Mouse (Mus musculus) lung, embryonic 16.5 days (tissue): Measurements from ENCODE around the gene Itpk1. TPM values are rescaled to one million over a fixed set of nuclear protein-coding genes. Genes with fewer than 3 reads are reported as not detected.

ENCODE experiments used
- ATAC-seq: fragments of 200-750 bp; cut with Nextera tagmentation; 2 replicates; pipeline ENCODE4 v1.8.0; 2017; ENCODE audit warnings: low read depth, mild to moderate bottlenecking, moderate library complexity
- H3K27ac ChIP-seq: fragments of 300-500 bp; sonication (generic); 2 replicates; pipeline ENCODE4 v1.5.1; 2014; ENCODE audit warnings: mild to moderate bottlenecking, control low read depth, low read length
- H3K27me3 ChIP-seq: fragments of 300-500 bp; sonication (generic); 2 replicates; pipeline ENCODE4 v1.6.1; 2014; ENCODE audit warnings: low read depth, low read length, mixed read lengths; ENCODE audit not compliant: control insufficient read depth, insufficient read depth
- H3K36me3 ChIP-seq: fragments of 300-500 bp; sonication (generic); 2 replicates; pipeline ENCODE4 v1.6.1; 2014; ENCODE audit warnings: low read length; ENCODE audit not compliant: control insufficient read depth, insufficient read depth
- H3K4me1 ChIP-seq: fragments of 300-500 bp; sonication (generic); replicated peaks from 2 replicates; pipeline ENCODE4 v1.6.1; 2014; ENCODE audit warnings: low read length, mixed read lengths; ENCODE audit not compliant: control insufficient read depth, insufficient read depth
- H3K4me2 ChIP-seq: fragments of 300-500 bp; sonication (generic); 2 replicates; pipeline ENCODE4 v1.6.1; 2014; ENCODE audit warnings: low read depth, low read length, control low read depth
- H3K4me3 ChIP-seq: fragments of 300-500 bp; sonication (generic); 2 replicates; pipeline ENCODE4 v1.5.1; 2014; ENCODE audit warnings: mild to moderate bottlenecking, low read length, control low read depth
- H3K9ac ChIP-seq: fragments of 300-500 bp; sonication (generic); 2 replicates; pipeline ENCODE4 v1.6.1; 2014; ENCODE audit warnings: low read length, control low read depth
- H3K9me3 ChIP-seq: fragments of 300-500 bp; sonication (generic); 2 replicates; pipeline ENCODE4 v1.6.1; 2016; ENCODE audit warnings: low read length; ENCODE audit not compliant: control insufficient read depth
- WGBS: fragments of 180-500 bp; shearing (Covaris S2); extraction: QIAGEN DNeasy Blood & Tissue Kit; methylation state at CpG from one replicate; pipeline ENCODE4 v1.1.7; 2014; 5-methylcytosine and 5-hydroxymethylcytosine counted together
- polyA plus RNA-seq: library from polyadenylated mRNA; unstranded; fragments of >200 nt; fragmentation: Nextera tagmentation; extraction: Ambion mirVana; gene quantifications from 2 replicates; pipeline ENCODE4 v1.2.1, GENCODE M21; 2015

Itpk1 gene
- polyA plus RNA-seq, 1 experiment from 2014 or later: 10.6 TPM

DNA sequence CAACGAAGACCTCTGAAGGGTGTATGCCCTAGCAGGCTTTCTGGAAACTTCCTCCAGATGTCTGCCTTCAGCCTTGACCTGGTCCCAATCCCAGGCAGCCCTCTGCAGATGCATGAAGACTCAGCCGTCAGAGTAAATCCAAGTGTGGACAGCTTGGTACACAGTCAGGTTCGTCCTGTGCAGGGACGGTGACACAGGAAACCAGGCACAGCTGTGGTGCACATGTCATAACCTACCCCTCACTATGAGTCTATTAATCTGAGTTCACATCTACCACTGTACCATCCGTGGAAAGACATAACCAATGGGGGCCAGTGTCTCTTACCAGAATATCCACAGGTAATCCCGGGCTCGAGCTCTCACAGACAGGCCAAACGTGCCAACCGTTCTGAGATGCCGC, 30.2 kb downstream of the Itpk1 start:
- Histone ChIP-seq H3K36me3 (no peaks in the 10 kb centered on the region), H3K9ac (no peak overlapping the region), H3K4me3 (no peak overlapping the region), H3K27me3 (no peaks in the 10 kb centered on the region), H3K4me1 (peaks cover 8% of the 10 kb centered on the region; the same call in 1 of the 2 replicates), H3K27ac (no peak overlapping the region), H3K9me3 (no peaks in the 10 kb centered on the region), H3K4me2 (no peak overlapping the region)
- WGBS: 75% methylated on average over 10 of the region's 10 CpGs
- ATAC-seq: no peak

- Histone ChIP-seq H3K9me3 (no peaks in the 10 kb centered on the region), H3K36me3 (no peaks in the 10 kb centered on the region), H3K27me3 (no peaks in the 10 kb centered on the region), H3K4me2 (no peak overlapping the region), H3K4me1 (peaks cover 8% of the 10 kb centered on the region; the same call in 1 of the 2 replicates), H3K9ac (no peak overlapping the region), H3K4me3 (no peak overlapping the region), H3K27ac (no peak overlapping the region)
- ATAC-seq: no peak
- WGBS: 81% methylated on average over 13 of the region's 13 CpGs
Observed at GRCm38 (mm10) chr12:102674123-102674522, 30.6 kb downstream of the Itpk1 start.

GRCm38 (mm10) chr12:102672857-102673839, 31.6 kb downstream of the Itpk1 start:
- Histone ChIP-seq H3K4me2 (no peak overlapping the region), H3K9ac (no peak overlapping the region), H3K36me3 (no peaks in the 10 kb centered on the region), H3K9me3 (no peaks in the 10 kb centered on the region), H3K4me3 (no peak overlapping the region), H3K4me1 (peaks cover 8% of the 10 kb centered on the region; the same call in 1 of the 2 replicates), H3K27me3 (no peaks in the 10 kb centered on the region), H3K27ac (no peak overlapping the region)
- 61% methylated on average over 20 of the region's 20 CpGs for WGBS
- ATAC-seq: no peak

DNA sequence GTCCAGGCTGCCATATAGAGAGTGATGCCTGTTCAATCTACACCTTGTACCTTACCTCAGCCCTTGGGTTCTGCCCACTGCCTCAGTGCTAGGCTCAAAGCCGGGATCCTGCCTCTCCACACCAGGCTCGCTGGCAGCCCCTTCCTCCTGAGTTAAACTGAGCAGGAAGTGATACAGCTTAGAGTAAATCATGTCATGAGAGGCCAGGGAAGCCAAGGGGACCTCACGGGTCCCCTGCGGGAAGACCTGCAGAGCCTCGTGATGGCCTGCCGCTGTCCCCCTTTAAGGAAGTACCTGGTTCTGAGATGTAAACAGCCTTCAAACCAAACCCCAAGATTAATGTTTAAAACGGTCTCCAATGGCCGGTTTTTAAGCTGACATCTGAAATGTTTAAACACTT, 32.6 kb downstream of the Itpk1 start:
- Histone ChIP-seq H3K36me3 (no peaks in the 10 kb centered on the region), H3K4me1 (peaks cover 8% of the 10 kb centered on the region; the same call in 1 of the 2 replicates), H3K4me2 (no peak overlapping the region), H3K27ac (no peak overlapping the region), H3K27me3 (no peaks in the 10 kb centered on the region), H3K9ac (no peak overlapping the region), H3K4me3 (no peak overlapping the region), H3K9me3 (no peaks in the 10 kb centered on the region)
- 12% methylated on average over 8 of the region's 8 CpGs for WGBS
- ATAC-seq: 0 out of 2 replicates have a peak, but pooled peaks have one; percentile 15

GRCm38 (mm10) chr12:102670848-102671247, 33.9 kb downstream of the Itpk1 start:
- no peak for ATAC-seq
- no peak overlapping the region for H3K27ac ChIP-seq
- 67% methylated on average over 8 of the region's 8 CpGs for WGBS

GRCm38 (mm10) chr12:102665465-102666202, 39.1 kb downstream of the Itpk1 start:
- no peak for ATAC-seq
- Histone ChIP-seq H3K9me3 (no peaks in the 10 kb centered on the region; the same call in 1 of the 2 replicates), H3K4me2 (no peak overlapping the region), H3K27ac (no peak overlapping the region), H3K9ac (no peak overlapping the region), H3K4me3 (no peak overlapping the region), H3K27me3 (no peaks in the 10 kb centered on the region), H3K36me3 (no peaks in the 10 kb centered on the region), H3K4me1 (no peaks in the 10 kb centered on the region)
- WGBS: 78% methylated on average over 10 of the region's 10 CpGs

More at GRCm38 (mm10) chr12:102670848-102671247, 33.9 kb downstream of the Itpk1 start:
- Histone ChIP-seq H3K4me1 (peaks cover 8% of the 10 kb centered on the region; the same call in 1 of the 2 replicates), H3K4me2 (no peak overlapping the region), H3K27me3 (no peaks in the 10 kb centered on the region), H3K36me3 (no peaks in the 10 kb centered on the region), H3K4me3 (no peak overlapping the region), H3K9me3 (no peaks in the 10 kb centered on the region), H3K9ac (no peak overlapping the region)

GRCm38 (mm10) chr12:102664052-102664448, 40.7 kb downstream of the Itpk1 start:
- Histone ChIP-seq H3K4me1 (no peaks in the 10 kb centered on the region), H3K9me3 (no peaks in the 10 kb centered on the region; the same call in 1 of the 2 replicates), H3K36me3 (no peaks in the 10 kb centered on the region), H3K4me3 (no peak overlapping the region), H3K27me3 (no peaks in the 10 kb centered on the region), H3K9ac (no peak overlapping the region), H3K4me2 (no peak overlapping the region), H3K27ac (no peak overlapping the region)
- ATAC-seq: no peak
- WGBS: 96% methylated on average over 2 of the region's 2 CpGs

DNA sequence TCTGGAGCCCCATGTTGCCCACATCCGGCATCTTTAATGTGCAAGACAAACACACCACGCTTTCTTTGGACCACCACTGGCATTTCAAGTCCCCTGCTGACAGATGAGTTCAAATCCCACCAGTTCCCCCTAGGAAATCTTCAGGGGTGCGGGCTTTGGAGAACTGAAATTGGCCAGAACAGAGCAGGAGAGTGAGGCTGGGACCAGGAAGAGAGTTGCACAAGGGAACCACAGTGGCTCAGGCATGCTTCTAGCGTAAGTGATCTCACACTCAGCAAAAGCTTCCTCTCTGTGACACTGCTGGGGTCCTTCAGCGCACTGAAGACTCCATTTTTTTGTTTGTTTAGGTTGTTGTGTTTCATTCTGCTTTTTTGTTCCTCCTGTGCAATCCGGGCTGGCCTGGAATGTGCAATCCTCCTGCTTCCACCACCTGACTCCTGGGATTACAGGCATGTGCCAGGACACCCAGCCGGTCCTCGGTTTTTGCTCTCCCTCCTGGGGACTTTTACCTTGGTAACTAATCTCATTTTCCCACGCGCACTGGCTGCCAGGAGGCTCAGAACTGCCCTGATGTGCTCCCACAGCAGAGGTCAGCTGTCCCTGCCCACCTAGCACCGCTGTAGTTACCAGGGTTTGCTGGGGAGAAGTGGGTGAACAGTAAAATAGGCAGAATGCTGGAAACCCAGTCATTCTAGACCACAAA, 41.2 kb downstream of the Itpk1 start:
- 74% methylated on average over 11 of the region's 11 CpGs for whole genome bisulfite sequencing
- H3K4me2 ChIP-seq: no peak overlapping the region
- no peak overlapping the region for H3K4me3 ChIP-seq
- no peaks in the 10 kb centered on the region for H3K36me3 ChIP-seq
- H3K27ac ChIP-seq: no peak overlapping the region
- no peak overlapping the region for H3K9ac ChIP-seq
- ATAC-seq: no peak
- H3K27me3 ChIP-seq: no peaks in the 10 kb centered on the region
- H3K4me1 ChIP-seq: no peaks in the 10 kb centered on the region
- no peaks in the 10 kb centered on the region; the same call in 1 of the 2 replicates for H3K9me3 ChIP-seq
